Mouse (Mus musculus): Measurements from ENCODE around the gene Robo1. TPM values are rescaled to one million over a fixed set of nuclear protein-coding genes. Genes with fewer than 3 reads are reported as not detected.
A peak's percentile ranks its signal among the peaks of the same experiment; 100 is the strongest.

Robo1 gene
- total RNA-seq, 2 experiments from 2014 or later: 50.3 to 55.6 TPM

DNA sequence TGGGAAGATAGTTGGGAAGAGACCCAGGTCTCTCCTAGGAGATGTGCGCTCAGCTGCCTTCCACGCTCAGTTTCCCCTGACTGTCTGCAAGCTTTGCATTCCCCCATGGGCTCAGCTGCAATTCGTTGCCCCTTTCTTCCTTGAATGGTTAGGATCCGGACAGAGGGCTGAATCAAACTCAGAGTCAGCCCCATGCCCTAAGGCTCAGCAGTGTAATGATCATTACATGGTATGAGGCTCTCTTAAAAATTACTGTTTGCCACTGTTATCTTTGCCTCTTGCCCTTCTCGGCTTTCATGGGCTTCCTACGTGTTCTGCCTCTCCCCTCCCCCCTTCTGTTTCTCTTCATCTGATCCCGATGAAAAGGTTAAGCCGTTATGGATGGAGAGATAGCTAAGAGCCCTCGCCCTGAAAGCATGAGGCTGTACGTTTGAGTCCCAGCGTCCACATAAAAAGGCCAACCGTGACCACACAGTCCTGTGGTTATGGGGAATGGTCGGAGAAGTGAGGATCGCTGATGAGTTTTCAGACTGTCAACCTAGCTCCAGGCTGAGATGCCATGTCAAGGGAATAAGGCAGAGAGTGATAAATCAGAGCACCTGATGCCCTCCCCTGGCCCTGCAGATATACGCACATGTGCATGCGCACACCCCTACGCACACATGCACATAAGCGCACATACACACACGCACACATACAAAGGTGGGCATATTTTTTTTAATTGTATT lies 668.9 kb downstream of the Robo1 start:
- no peak overlapping the region for H3K27ac ChIP-seq
- intact Hi-C loops (cut with DNase I): loop anchor here (5.0 to 10.0 kb wide), 5 partner anchors 285 to 1720 kb away; no protein-coding TSS in a partner anchor
- H3K4me3 ChIP-seq: no peak overlapping the region
- no peak for TF ChIP-seq CTCF (IDR thresholded peaks at IDR 0.05)
- DNase-seq (ENCODE audit: extremely low spot score in 1 of 2, low spot score in 2 of 2): no peak

DNA sequence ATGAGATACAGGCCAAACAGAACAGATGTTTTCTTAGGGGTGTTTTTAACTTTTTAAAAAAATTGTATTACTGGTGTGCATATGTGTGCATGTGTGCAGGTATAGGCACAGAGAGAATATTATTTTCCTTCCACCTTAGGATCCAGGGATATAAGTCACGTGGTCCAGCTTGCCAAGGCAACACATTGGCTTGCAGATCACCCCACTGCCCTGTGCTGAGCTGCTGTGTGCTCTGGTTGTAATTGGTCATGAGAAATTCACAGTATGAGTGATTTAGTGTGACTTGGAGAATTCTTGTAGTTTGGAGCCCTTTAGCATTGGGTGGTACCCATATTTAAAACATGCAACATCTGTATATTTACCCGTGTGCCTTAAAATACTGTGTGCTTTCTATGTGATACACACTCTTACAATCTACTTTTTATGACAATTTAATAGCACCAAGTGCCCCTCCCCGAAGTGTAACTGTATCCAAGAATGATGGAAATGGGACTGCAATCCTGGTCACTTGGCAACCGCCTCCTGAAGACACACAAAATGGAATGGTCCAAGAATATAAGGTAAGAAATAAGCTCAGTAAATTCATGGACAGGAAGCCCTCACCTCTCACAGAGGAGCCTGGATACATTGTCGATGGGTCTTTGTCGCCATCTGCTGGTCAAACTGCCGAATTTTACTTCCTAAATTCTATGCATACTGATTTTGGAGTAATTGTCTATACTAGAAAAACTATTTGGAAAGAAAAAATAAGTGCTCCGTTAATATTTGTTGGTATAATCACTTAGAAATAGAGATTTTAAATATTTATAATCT lies 671.5 kb downstream of the Robo1 start:
- peak; percentile 91 for TF ChIP-seq CTCF (IDR thresholded peaks at IDR 0.05)
- Histone ChIP-seq H3K4me3 (no peak overlapping the region), H3K27ac (no peak overlapping the region)
- intact Hi-C loops (cut with DNase I): loop anchor here (1.0 to 10.0 kb wide), 6 partner anchors 287 to 1722 kb away; no protein-coding TSS in a partner anchor
- DNase-seq (ENCODE audit: extremely low spot score in 1 of 2, low spot score in 2 of 2): peak; percentile 68 to 73

DNA sequence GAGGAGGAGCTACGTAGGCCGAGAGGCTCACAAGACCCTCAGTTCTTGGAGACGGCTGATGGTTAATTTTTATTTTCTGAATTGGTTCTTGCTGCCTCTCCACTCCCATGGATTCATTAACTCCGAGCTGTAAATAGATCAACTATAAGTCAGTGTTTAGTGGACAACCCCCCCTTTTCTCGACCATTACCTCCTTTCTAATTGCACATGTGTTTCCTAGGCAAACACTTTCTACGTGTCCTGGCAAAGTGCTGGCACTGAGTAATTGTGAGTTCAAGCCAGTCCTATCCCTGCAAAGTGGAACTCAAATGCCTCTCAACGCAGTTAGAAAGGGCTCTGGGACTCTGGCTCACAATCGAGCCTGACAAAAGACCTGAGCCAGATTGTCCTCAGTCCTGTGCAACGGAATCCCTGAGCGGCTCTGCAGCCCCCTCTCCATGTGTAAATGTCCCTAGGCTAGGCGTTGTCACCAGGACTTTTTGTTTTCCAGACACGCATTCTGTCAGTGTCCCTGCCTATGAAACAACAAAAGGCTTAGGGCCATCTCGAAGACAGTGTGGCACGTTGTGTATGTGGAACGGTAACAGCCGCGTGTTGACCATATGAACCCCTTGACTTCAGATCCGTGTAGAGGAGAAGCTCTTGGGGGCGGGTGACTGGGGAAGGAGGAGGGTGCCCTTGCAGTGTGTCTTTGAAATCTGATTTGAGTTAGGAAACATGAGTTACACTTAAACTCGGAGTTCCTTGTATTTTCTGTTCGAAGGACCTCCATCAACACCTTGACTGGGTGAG lies 682.5 kb downstream of the Robo1 start:
- H3K4me3 ChIP-seq: no peak overlapping the region
- no peak for DNase-seq (ENCODE audit: extremely low spot score in 1 of 2, low spot score in 2 of 2)
- no peak for TF ChIP-seq CTCF (IDR thresholded peaks at IDR 0.05)
- no peak overlapping the region for H3K27ac ChIP-seq
- intact Hi-C loops (cut with DNase I): loop anchor here (10.0 kb wide), 1 partner anchor 1814 kb away; no protein-coding TSS in a partner anchor

DNA sequence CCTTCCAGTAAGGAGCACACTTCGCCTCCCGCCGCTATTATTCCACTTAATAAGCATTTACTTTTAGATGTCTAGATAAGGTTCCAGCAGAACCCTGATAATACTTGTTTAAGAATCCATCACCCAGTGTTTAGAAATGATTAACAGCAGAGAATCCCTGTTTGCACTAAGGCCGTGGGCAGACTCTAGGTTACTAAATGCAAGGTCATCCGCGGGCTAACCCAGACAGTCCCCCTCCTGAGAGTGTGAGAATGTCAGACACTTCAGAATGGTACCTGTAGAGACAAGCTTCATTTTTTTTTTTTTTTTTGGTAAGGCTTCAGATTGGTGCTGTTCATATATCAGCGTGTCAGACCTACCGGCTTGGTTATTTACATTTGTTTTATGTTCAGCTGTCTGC lies 685.1 kb downstream of the Robo1 start:
- intact Hi-C loops (cut with DNase I): loop anchor here (10.0 kb wide), 1 partner anchor 1812 kb away; no protein-coding TSS in a partner anchor

DNA sequence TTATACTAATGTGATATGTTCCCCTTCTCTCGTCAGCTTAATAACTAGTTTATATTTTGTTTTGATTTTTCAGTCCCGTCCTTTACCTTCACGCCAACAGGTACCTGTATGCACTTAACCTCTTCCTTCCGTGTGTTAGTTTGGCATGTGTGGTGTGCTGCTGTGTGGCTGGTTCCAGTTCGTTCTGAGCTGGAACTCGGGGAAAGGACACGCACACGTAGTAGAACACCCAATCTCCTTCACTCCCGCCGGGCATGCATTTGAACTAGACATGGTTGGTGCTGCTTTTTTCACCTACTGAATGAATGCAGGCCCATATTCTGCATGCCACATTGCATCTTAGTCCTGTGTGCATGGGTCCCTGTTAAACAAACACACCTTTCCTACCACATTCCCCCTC lies 685.5 kb downstream of the Robo1 start:
- H3K4me3 ChIP-seq: no peak overlapping the region
- intact Hi-C loops (cut with DNase I): loop anchor here (10.0 kb wide), 1 partner anchor 1811 kb away; no protein-coding TSS in a partner anchor
- DNase-seq (ENCODE audit: extremely low spot score in 1 of 2, low spot score in 2 of 2): no peak
- H3K27ac ChIP-seq: no peak overlapping the region
- no peak for TF ChIP-seq CTCF (IDR thresholded peaks at IDR 0.05)

More for the DNA sequence above, 685.1 kb downstream of the Robo1 start:
- no peak overlapping the region for H3K27ac ChIP-seq
- no peak for TF ChIP-seq CTCF (IDR thresholded peaks at IDR 0.05)
- H3K4me3 ChIP-seq: no peak overlapping the region
- DNase-seq (ENCODE audit: extremely low spot score in 1 of 2, low spot score in 2 of 2): no peak

DNA sequence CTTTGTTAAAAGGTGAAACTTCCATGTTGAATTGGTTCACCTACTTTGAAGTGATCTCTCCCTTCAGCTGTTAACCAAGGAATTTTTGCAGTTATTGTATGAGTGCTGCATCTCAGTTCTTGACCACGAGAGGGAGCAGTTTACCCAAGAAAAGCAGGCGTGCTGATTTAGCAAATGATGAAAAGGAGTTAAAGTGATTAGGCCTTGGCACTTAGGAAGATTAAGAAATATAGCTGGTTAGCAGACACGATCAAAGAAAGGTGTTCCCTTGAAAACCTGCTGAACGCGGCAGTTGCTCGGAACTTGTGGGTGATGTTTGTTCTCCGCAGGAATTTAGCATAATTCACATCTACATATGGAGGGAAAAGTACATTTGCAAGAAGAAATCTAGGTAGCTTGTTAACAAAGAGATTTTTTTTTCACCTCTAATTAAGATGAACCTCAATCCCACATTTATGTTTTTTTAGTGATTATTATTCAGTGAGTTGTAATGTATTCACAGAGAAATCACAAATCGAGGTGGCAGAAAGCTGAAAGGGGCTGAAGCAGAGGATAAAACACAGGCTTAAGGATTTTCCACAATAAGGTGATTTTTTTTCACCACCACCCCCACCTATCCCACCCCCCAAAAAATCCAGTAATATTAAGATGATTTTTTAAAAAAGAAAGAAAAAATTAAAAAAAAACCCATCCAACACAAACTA lies 687.3 kb downstream of the Robo1 start:
- H3K27ac ChIP-seq: no peak overlapping the region
- TF ChIP-seq CTCF (IDR thresholded peaks at IDR 0.05): peak; percentile 84
- H3K4me3 ChIP-seq: no peak overlapping the region
- intact Hi-C loops (cut with DNase I): loop anchor here (1.0 to 10.0 kb wide), 2 partner anchors 1418 to 1809 kb away; no protein-coding TSS in a partner anchor
- DNase-seq (ENCODE audit: extremely low spot score in 1 of 2, low spot score in 2 of 2): peak; percentile 61 to 64

DNA sequence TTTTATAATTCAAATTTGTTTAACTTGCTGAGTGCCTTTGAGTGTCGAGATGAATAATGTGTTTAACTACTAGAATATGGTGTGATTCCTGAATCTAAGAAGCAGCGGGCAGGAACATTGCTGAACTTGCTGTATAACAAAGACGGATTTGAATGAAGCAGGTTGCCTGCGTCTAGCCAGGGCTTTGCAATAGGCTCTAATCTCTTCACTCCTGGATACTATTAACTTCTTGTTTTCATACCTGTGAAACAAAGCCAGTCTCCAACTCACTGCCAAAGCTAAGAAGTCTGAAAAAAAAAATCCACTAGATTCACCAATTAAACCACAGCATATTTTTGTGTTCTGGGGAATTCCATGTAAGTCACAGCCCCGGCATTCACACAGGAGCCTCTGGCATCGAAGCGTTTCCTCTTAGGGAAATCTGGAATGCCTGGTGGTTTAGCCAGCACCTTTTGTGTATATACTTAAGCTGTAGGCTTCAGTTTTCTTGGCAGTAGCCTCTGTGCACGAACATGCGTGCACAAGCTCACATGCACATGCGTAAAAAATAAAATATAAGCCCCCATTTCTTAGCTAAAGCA lies 687.9 kb downstream of the Robo1 start:
- Histone ChIP-seq H3K4me3 (no peak overlapping the region), H3K27ac (no peak overlapping the region)
- no peak for DNase-seq (ENCODE audit: extremely low spot score in 1 of 2, low spot score in 2 of 2)
- no peak for TF ChIP-seq CTCF (IDR thresholded peaks at IDR 0.05)
- intact Hi-C loops (cut with DNase I): loop anchor here (1.0 to 10.0 kb wide), 2 partner anchors 1417 to 1809 kb away; no protein-coding TSS in a partner anchor

DNA sequence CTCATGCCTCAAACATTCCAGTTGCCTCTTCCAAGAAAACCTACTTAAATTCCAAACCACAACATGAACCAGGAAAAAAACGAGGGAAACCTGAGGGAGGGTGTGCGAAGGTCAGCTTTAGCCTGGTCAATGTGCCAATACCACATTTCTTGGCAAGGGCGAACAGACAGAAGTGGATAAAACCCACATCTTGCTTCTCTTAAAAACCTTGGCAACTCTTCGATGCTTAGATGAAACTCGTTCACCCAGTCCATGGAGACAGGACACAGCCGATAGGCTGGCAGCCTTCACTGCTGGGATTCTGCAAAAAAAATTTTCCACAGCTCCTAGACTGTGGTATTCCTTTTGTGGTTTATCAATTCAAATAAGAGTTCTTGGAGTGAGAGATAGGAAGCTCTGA lies 690.6 kb downstream of the Robo1 start:
- intact Hi-C loops (cut with DNase I): loop anchor here (10.0 kb wide), 1 partner anchor 1806 kb away; no protein-coding TSS in a partner anchor
- DNase-seq (ENCODE audit: extremely low spot score in 1 of 2, low spot score in 2 of 2): no peak
- TF ChIP-seq CTCF (IDR thresholded peaks at IDR 0.05): no peak
- Histone ChIP-seq H3K27ac (no peak overlapping the region), H3K4me3 (no peak overlapping the region)

DNA sequence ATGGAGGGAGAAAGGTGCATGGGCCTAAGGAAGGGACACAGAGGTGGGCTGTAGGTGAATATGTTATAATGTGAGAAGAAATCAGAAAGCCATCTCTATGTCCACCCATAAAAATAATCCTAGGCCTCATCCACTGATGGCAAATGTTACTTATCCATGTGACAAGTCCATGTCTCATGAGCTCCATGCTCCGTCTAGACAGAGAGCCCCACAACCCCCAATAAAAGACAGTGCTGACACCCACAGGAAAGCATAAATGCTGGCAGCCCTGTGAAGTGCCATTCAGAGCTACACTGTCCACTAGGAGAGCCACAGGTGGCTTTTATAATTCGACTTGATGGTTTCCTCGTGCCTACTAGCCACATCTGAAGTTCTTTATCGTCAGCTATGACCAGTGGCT lies 694.6 kb downstream of the Robo1 start:
- H3K27ac ChIP-seq: no peak overlapping the region
- intact Hi-C loops (cut with DNase I): no loop called here
- H3K4me3 ChIP-seq: no peak overlapping the region
- no peak for DNase-seq (ENCODE audit: extremely low spot score in 1 of 2, low spot score in 2 of 2)
- no peak for TF ChIP-seq CTCF (IDR thresholded peaks at IDR 0.05)

DNA sequence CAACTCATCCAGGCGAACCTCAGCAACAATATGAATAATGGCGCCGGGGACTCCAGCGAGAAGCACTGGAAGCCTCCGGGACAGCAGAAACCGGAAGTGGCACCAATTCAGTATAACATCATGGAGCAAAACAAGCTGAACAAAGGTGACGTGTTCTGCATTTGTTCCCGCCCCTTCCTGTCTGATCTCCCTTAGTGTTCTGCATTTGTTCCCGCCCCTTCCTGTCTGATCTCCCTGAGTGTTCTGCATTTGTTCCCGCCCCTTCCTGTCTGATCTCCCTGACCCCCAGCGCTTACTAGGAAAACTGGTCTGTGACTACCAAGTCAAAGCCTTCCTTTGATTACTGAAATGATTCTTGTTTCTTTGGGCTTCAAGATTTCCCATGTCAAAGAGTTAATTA lies 696.5 kb downstream of the Robo1 start:
- DNase-seq (ENCODE audit: extremely low spot score in 1 of 2, low spot score in 2 of 2): no peak

More for the DNA sequence above, 696.5 kb downstream of the Robo1 start:
- H3K4me3 ChIP-seq: no peak overlapping the region
- no peak for TF ChIP-seq CTCF (IDR thresholded peaks at IDR 0.05)
- intact Hi-C loops (cut with DNase I): no loop called here
- no peak overlapping the region for H3K27ac ChIP-seq

Measured in left cerebral cortex, adult 2 months (tissue).